ENCODE assay signal across 27 mouse cellular contexts in genomic region chr11:102832700-102833297, GRCm38 (mm10). TPM values are rescaled to one million over a fixed set of nuclear protein-coding genes. Genes with fewer than 3 reads are reported as not detected.
DNase-seq lines count a peak whose midpoint lies in the region; ATAC-seq lines count a peak whose summit lies in the region.
"Had no signal": no experiment of that assay in that cellular context is flagged by ENCODE, and none has a peak within 500 bp of the region (broad histone marks: within the 10 kb centered on the region; RNA-seq: fewer than 3 reads in every experiment).

No protein-coding gene starts in this region.

- no peak overlapping the region for H3K9ac ChIP-seq in kidney, embryonic 14.5 days (ENCODE audit: low read depth, low read length)
- no peak overlapping the region for H3K9ac ChIP-seq in lung, embryonic 16.5 days (ENCODE audit: low read length)
- no peak overlapping the region for H3K9ac ChIP-seq in stomach, embryonic 15.5 days
- H3K9ac ChIP-seq: forebrain, embryonic 12.5 days; liver, postnatal 0 days; midbrain, embryonic 15.5 days had no signal

- no peaks in the 10 kb centered on the region for H3K9me3 ChIP-seq in kidney, embryonic 14.5 days (ENCODE audit: control insufficient read depth, low read length)
- H3K9me3 ChIP-seq in lung, embryonic 16.5 days (ENCODE audit: control insufficient read depth, low read length) = no peaks in the 10 kb centered on the region
- no peaks in the 10 kb centered on the region for H3K9me3 ChIP-seq in stomach, embryonic 15.5 days
- H3K9me3 ChIP-seq: forebrain, embryonic 12.5 days; G1E; heart, embryonic 10.5 days; midbrain, embryonic 15.5 days had no signal

- H3K36me3 ChIP-seq in kidney, embryonic 14.5 days (ENCODE audit: control insufficient read depth, insufficient read depth, low read length) = peaks cover 9% of the 10 kb centered on the region
- H3K36me3 ChIP-seq in lung, embryonic 16.5 days (ENCODE audit: control insufficient read depth, insufficient read depth, low read length) = peaks cover 7% of the 10 kb centered on the region
- H3K36me3 ChIP-seq in stomach, embryonic 15.5 days = 0 out of 2 replicates have a peak, but pooled peaks cover 11% of the 10 kb centered on the region

- peaks cover 7% of the 10 kb centered on the region; the same call in 1 of the 2 replicates for H3K4me1 ChIP-seq in kidney, embryonic 14.5 days (ENCODE audit: control insufficient read depth, insufficient read depth, low read length)
- H3K4me1 ChIP-seq in lung, embryonic 16.5 days (replicated peaks; ENCODE audit: control insufficient read depth, insufficient read depth, low read length) = peaks cover 11% of the 10 kb centered on the region; the same call in 1 of the 2 replicates
- H3K4me1 ChIP-seq in stomach, embryonic 15.5 days = 0 out of 2 replicates have a peak, but pooled peaks cover 7% of the 10 kb centered on the region
- H3K4me1 ChIP-seq: forebrain, embryonic 12.5 days; midbrain, embryonic 15.5 days had no signal

- peak; percentile 81 for DNase-seq in heart, adult 11 months
- no peak for DNase-seq in heart, adult 9 months (ENCODE audit: low spot score in 2 of 2)
- DNase-seq in kidney, adult 11 months = no peak
- DNase-seq in lung, postnatal 25 days (ENCODE audit: low spot score) = no peak
- no peak for DNase-seq in gastrocnemius, postnatal 36 days
- DNase-seq: adrenal gland, postnatal 14 days; cerebellum, adult 11-12 months; cerebellum, postnatal 25 days; embryo, embryonic 11 days; gastrocnemius, postnatal 10 days; heart, postnatal 10 days; kidney, adult 9 months; liver, postnatal 0 days; spleen, adult 18-20 months had no signal

- peak; percentile 68 for ATAC-seq in kidney, embryonic 14.5 days (ENCODE audit: low FRiP score, low TSS enrichment)
- peak; percentile 61 for ATAC-seq in lung, embryonic 16.5 days (ENCODE audit: low read depth)
- peak; percentile 35; the same call in 1 of the 2 replicates for ATAC-seq in stomach, embryonic 15.5 days (ENCODE audit: insufficient read depth, low FRiP score, low read depth)
- ATAC-seq: CD4-positive, CD25-positive, alpha-beta regulatory T cell, adult 4 months; liver, postnatal 0 days; midbrain, embryonic 15.5 days had no signal

- H3K4me2 ChIP-seq in kidney, embryonic 14.5 days (replicated peaks; ENCODE audit: low read depth, low read length) = no peak overlapping the region
- H3K4me2 ChIP-seq in lung, embryonic 16.5 days (ENCODE audit: low read depth, low read length) = peak overlapping the region; percentile 15; the same call in 1 of the 2 replicates
- no peak overlapping the region for H3K4me2 ChIP-seq in stomach, embryonic 15.5 days
- H3K4me2 ChIP-seq: forebrain, embryonic 12.5 days; midbrain, embryonic 15.5 days had no signal

- no peak overlapping the region for H3K4me3 ChIP-seq in kidney, embryonic 14.5 days (ENCODE audit: low read length)
- no peak overlapping the region for H3K4me3 ChIP-seq in lung, embryonic 16.5 days (ENCODE audit: low read length)
- H3K4me3 ChIP-seq in stomach, embryonic 15.5 days (replicated peaks) = no peak overlapping the region
- H3K4me3 ChIP-seq: forebrain, embryonic 12.5 days; heart, embryonic 10.5 days; layer of hippocampus, adult 2 months; midbrain, embryonic 15.5 days; myocyte had no signal

- no peaks in the 10 kb centered on the region for H3K27me3 ChIP-seq in kidney, embryonic 14.5 days (ENCODE audit: control insufficient read depth, insufficient read depth, low read length)
- no peaks in the 10 kb centered on the region for H3K27me3 ChIP-seq in lung, embryonic 16.5 days (ENCODE audit: control insufficient read depth, insufficient read depth, low read depth, low read length)
- no peaks in the 10 kb centered on the region for H3K27me3 ChIP-seq in stomach, embryonic 15.5 days (replicated peaks)
- H3K27me3 ChIP-seq: midbrain, embryonic 15.5 days had no signal

- H3K27ac ChIP-seq in kidney, embryonic 14.5 days (ENCODE audit: low read depth, low read length) = no peak overlapping the region
- H3K27ac ChIP-seq in lung, embryonic 16.5 days (ENCODE audit: low read length) = peak overlapping the region; percentile 57
- no peak overlapping the region for H3K27ac ChIP-seq in stomach, embryonic 15.5 days
- H3K27ac ChIP-seq: forebrain, embryonic 12.5 days; heart, embryonic 10.5 days; layer of hippocampus, adult 2 months; midbrain, embryonic 15.5 days had no signal

- intact Hi-C loops in gastrocnemius, postnatal 36 days (cut with DNase I) = no loop called here

- WGBS in kidney, embryonic 14.5 days = 50% methylated on average over 18 of the region's 18 CpGs
- WGBS in lung, embryonic 16.5 days = 42% methylated on average over 18 of the region's 18 CpGs
- WGBS in stomach, embryonic 15.5 days = 51% methylated on average over 18 of the region's 18 CpGs

RNA-seq across cellular contexts. Expression of gene Higd1b, which starts 2.9 kb away (rescaled TPM):
- polyA plus RNA-seq in kidney, embryonic 14.5 days (2014; fragmentation: Nextera tagmentation; extraction: Ambion mirVana) = 0.44 TPM in 1 of 2 replicates, not detected in the other
- polyA plus RNA-seq in lung, embryonic 16.5 days (2015; fragmentation: Nextera tagmentation; extraction: Ambion mirVana) = 51.5 and 56.7 TPM in 2 replicates
- 1.4 and 1.5 TPM in 2 replicates for polyA plus RNA-seq in stomach, embryonic 15.5 days (2015; fragmentation: Nextera tagmentation; extraction: Ambion mirVana)
- total RNA-seq in gastrocnemius, postnatal 36 days (2021) = 1 to 10 TPM; 3.5 to 6.1 TPM
- total RNA-seq: G1E; liver, adult 2 months; megakaryocyte, adult 5-6 weeks had no signal
- polyA plus RNA-seq: CD4-positive, CD25-positive, alpha-beta regulatory T cell, adult 4 months; forebrain, embryonic 12.5 days; G1E; heart, embryonic 10.5 days; liver, adult 2 months; liver, postnatal 0 days; myocyte had no signal

RNA-seq across cellular contexts. Expression of gene Gjc1, which starts 13.3 kb away (rescaled TPM):
- polyA plus RNA-seq in kidney, embryonic 14.5 days (2014; fragmentation: Nextera tagmentation; extraction: Ambion mirVana) = 63.0 and 69.6 TPM in 2 replicates
- polyA plus RNA-seq in lung, embryonic 16.5 days (2015; fragmentation: Nextera tagmentation; extraction: Ambion mirVana) = 60.8 and 65.7 TPM in 2 replicates
- 39.0 and 43.7 TPM in 2 replicates for polyA plus RNA-seq in stomach, embryonic 15.5 days (2015; fragmentation: Nextera tagmentation; extraction: Ambion mirVana)
- 1 to 10 TPM; 4.6 to 5.8 TPM for total RNA-seq in gastrocnemius, postnatal 36 days (2021)
- polyA plus RNA-seq: G1E had no signal

RNA-seq across cellular contexts. Expression of gene Eftud2, which starts 48.0 kb away (rescaled TPM):
- 159 and 250 TPM in 2 replicates for polyA plus RNA-seq in kidney, embryonic 14.5 days (2014; fragmentation: Nextera tagmentation; extraction: Ambion mirVana)
- polyA plus RNA-seq in lung, embryonic 16.5 days (2015; fragmentation: Nextera tagmentation; extraction: Ambion mirVana) = 174 and 183 TPM in 2 replicates
- 155 and 169 TPM in 2 replicates for polyA plus RNA-seq in stomach, embryonic 15.5 days (2015; fragmentation: Nextera tagmentation; extraction: Ambion mirVana)
- 10 to 100 TPM; 20.7 to 28.5 TPM for total RNA-seq in gastrocnemius, postnatal 36 days (2021)

RNA-seq across cellular contexts. Expression of gene Ccdc103, which starts 48.2 kb away (rescaled TPM):
- polyA plus RNA-seq in kidney, embryonic 14.5 days (2014; fragmentation: Nextera tagmentation; extraction: Ambion mirVana) = 1.1 and 1.8 TPM in 2 replicates
- polyA plus RNA-seq in lung, embryonic 16.5 days (2015; fragmentation: Nextera tagmentation; extraction: Ambion mirVana) = 3.9 and 5.4 TPM in 2 replicates
- polyA plus RNA-seq in stomach, embryonic 15.5 days (2015; fragmentation: Nextera tagmentation; extraction: Ambion mirVana) = 1.1 TPM in 2 replicates
- total RNA-seq in gastrocnemius, postnatal 36 days (2021) = not detected
- total RNA-seq: megakaryocyte, adult 5-6 weeks had no signal
- polyA plus RNA-seq: CD4-positive, CD25-positive, alpha-beta regulatory T cell, adult 4 months had no signal

RNA-seq across cellular contexts. Expression of gene Fam187a, which starts 52.2 kb away (rescaled TPM):
- not detected in 2 replicates for polyA plus RNA-seq in kidney, embryonic 14.5 days (2014; fragmentation: Nextera tagmentation; extraction: Ambion mirVana)
- 0.09 TPM in 1 of 2 replicates, not detected in the other for polyA plus RNA-seq in lung, embryonic 16.5 days (2015; fragmentation: Nextera tagmentation; extraction: Ambion mirVana)
- not detected in 2 replicates for polyA plus RNA-seq in stomach, embryonic 15.5 days (2015; fragmentation: Nextera tagmentation; extraction: Ambion mirVana)
- not detected for total RNA-seq in gastrocnemius, postnatal 36 days (2021)
- total RNA-seq: adrenal gland, postnatal 14 days; gastrocnemius, postnatal 10 days; heart, postnatal 10 days; liver, adult 2 months; megakaryocyte, adult 5-6 weeks had no signal
- polyA plus RNA-seq: CD4-positive, CD25-positive, alpha-beta regulatory T cell, adult 4 months; forebrain, embryonic 12.5 days; G1E; heart, embryonic 10.5 days; liver, adult 2 months; liver, postnatal 0 days; midbrain, embryonic 15.5 days; myocyte; neural tube, embryonic 14.5 days had no signal

Comparison
In these comparisons a context has a peak if more than half of its experiments do, and no peak if none do; other contexts are left out.
1. RNA of gene Higd1b, which starts 2.9 kb away (polyA plus RNA-seq): 51.5 to 56.7 TPM in lung, embryonic 16.5 days; 1.4 to 1.5 TPM in stomach, embryonic 15.5 days and 0.44 TPM in kidney, embryonic 14.5 days; every median in the first group is over 10 times any median in the second.
2. Peak in every context shown above with its lines, with median percentiles within 50 percentile points of each other: ATAC-seq.